Mouse (Mus musculus) heart, embryonic 16.5 days (tissue): Measurements from ENCODE around the gene Raet1d. TPM values are rescaled to one million over a fixed set of nuclear protein-coding genes. Genes with fewer than 3 reads are reported as not detected.

Source experiments
- polyA plus RNA-seq: library from polyadenylated mRNA; unstranded; fragments of >200 nt; fragmentation: Nextera tagmentation; extraction: Ambion mirVana; gene quantifications from 2 replicates; pipeline ENCODE4 v1.2.1, GENCODE M21; 2015

Gene Raet1d
- polyA plus RNA-seq, 1 experiment from 2014 or later, result 3.9 TPM

Other genes with a start within 250 kb of the Raet1d start
- 9.0 and 10.4 TPM in 2 replicates for gene E030030I06Rik, start 211.3 kb upstream of the Raet1d start, polyA plus RNA-seq
- 2.1 and 2.3 TPM in 2 replicates for gene Raet1e, start 202.0 kb upstream of the Raet1d start, polyA plus RNA-seq
- 0.27 and 0.56 TPM in 2 replicates for gene H60b, start 202.0 kb upstream of the Raet1d start, polyA plus RNA-seq